Mouse (Mus musculus) cerebellum, adult 18-20 months (tissue): ENCODE measurements at regions not wholly inside any gene's neighbourhood (a gene's known extent, or its start where the extent isn't known, plus 50 kb on each side); places are given as distances from the start of the nearest gene placed in this dataset.
A peak's percentile ranks its signal among the peaks of the same experiment; 100 is the strongest.

Source experiments
- DNase-seq, 2 experiments: peaks; one replicate each; pipeline ENCODE4 v3.0.0; 2021

- no peak for DNase-seq
These were observed 54.7 kb downstream of the Hes1 start for GRCm38 (mm10) chr16:30118876-30119275.

GRCm38 (mm10) chr16:30120330-30121265 is 56.4 kb downstream of the Hes1 start:
- no peak for DNase-seq

- DNase-seq = no peak
These were observed 57.4 kb downstream of the Hes1 start for GRCm38 (mm10) chr16:30121596-30121995.

GRCm38 (mm10) chr16:30122211-30123070 is 58.3 kb downstream of the Hes1 start:
- no peak for DNase-seq

- DNase-seq = no peak
These were observed 62.8 kb downstream of the Hes1 start for GRCm38 (mm10) chr16:30127015-30127414.

GRCm38 (mm10) chr16:30128787-30129186 is 64.6 kb downstream of the Hes1 start:
- no peak for DNase-seq

- no peak for DNase-seq
These were observed 65.3 kb downstream of the Hes1 start for GRCm38 (mm10) chr16:30129218-30130112.

GRCm38 (mm10) chr16:30130113-30130471 is 65.9 kb downstream of the Hes1 start:
- no peak for DNase-seq

GRCm38 (mm10) chr16:30132086-30132485 is 67.9 kb downstream of the Hes1 start:
- no peak for DNase-seq

- DNase-seq = no peak
These were observed 70.5 kb downstream of the Hes1 start for GRCm38 (mm10) chr16:30134642-30135165.

GRCm38 (mm10) chr16:30136849-30137248 is 72.7 kb downstream of the Hes1 start:
- no peak for DNase-seq

- no peak for DNase-seq
These were observed 73.6 kb downstream of the Hes1 start for GRCm38 (mm10) chr16:30137812-30138211.

GRCm38 (mm10) chr16:30144818-30145464 is 80.8 kb downstream of the Hes1 start:
- DNase-seq = no peak

- no peak for DNase-seq
These were observed 81.5 kb downstream of the Hes1 start for GRCm38 (mm10) chr16:30145465-30146207.

GRCm38 (mm10) chr16:30146208-30146525 is 82.0 kb downstream of the Hes1 start:
- no peak for DNase-seq

GRCm38 (mm10) chr16:30147296-30147695 is 83.1 kb downstream of the Hes1 start:
- no peak for DNase-seq

GRCm38 (mm10) chr16:30151104-30151503 is 86.9 kb downstream of the Hes1 start:
- DNase-seq = peak; percentile 50 to 53

- DNase-seq = no peak
These were observed 90.9 kb downstream of the Hes1 start for GRCm38 (mm10) chr16:30155070-30155469.

- DNase-seq = no peak
These were observed 91.5 kb downstream of the Hes1 start for GRCm38 (mm10) chr16:30155486-30156246.

GRCm38 (mm10) chr16:30158184-30158583 is 94.0 kb downstream of the Hes1 start:
- no peak for DNase-seq

GRCm38 (mm10) chr16:30160399-30160798 is 96.2 kb downstream of the Hes1 start:
- no peak for DNase-seq
